Mouse (Mus musculus): ENCODE results near the gene R3hdm1.

DNA sequence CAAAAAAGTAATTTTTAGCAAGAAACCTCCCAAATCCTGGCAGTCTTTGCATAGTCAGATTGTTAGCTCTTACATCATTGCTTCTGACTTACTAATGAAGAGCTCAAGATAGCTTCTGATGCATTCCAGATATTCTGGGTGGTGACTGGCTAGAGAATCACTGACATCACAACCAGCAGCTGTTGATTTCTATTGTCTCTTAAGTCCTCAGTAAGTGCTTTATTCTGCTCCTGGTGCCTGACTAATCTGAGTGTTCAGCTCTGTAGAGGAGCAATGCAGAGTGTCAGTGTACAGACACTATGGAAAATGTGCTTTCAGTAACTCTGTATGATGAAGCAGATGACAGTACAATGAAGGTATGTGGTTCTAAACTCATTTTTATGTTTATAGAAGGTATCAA, 38.6 kb downstream of the R3hdm1 start:
- TF ChIP-seq CTCF (IDR thresholded peaks at IDR 0.05) (no peak), EP300 (IDR thresholded peaks at IDR 0.05) (no peak)

Measured in lung, postnatal 0 days (tissue).